Mouse (Mus musculus) hindbrain, postnatal 0 days (tissue): Measurements from ENCODE around the gene Eps8. TPM values are rescaled to one million over a fixed set of nuclear protein-coding genes. Genes with fewer than 3 reads are reported as not detected.

ENCODE experiments used
- ATAC-seq: fragments of 200-750 bp; cut with Nextera tagmentation; 2 replicates; pipeline ENCODE4 v1.8.0; 2017; ENCODE audit warnings: mild to moderate bottlenecking, moderate TSS enrichment, moderate library complexity
- DNase-seq: peaks from one replicate; pipeline ENCODE4 v3.0.0-alpha.2; 2015; ENCODE audit warnings: low spot score
- H3K27ac ChIP-seq: fragments of 300-500 bp; sonication (generic); 2 replicates; pipeline ENCODE4 v1.5.1; 2014; ENCODE audit warnings: mild to moderate bottlenecking
- H3K27me3 ChIP-seq: fragments of 300-500 bp; sonication (generic); 2 replicates; pipeline ENCODE4 v1.6.1; 2014; ENCODE audit warnings: low read length, mixed read lengths; ENCODE audit not compliant: insufficient read depth
- H3K36me3 ChIP-seq: fragments of 300-500 bp; sonication (generic); 2 replicates; pipeline ENCODE4 v1.6.1; 2014; ENCODE audit warnings: low read length, mixed read lengths; ENCODE audit not compliant: insufficient read depth
- H3K4me1 ChIP-seq: fragments of 300-500 bp; sonication (generic); 2 replicates; pipeline ENCODE4 v1.6.1; 2014; ENCODE audit warnings: antibody characterized with exemption, low read length, mixed read lengths; ENCODE audit not compliant: insufficient read depth
- H3K4me2 ChIP-seq: fragments of 300-500 bp; sonication (generic); 2 replicates; pipeline ENCODE4 v1.6.1; 2014; ENCODE audit warnings: low read depth, mild to moderate bottlenecking, low read length, moderate library complexity, mixed read lengths
- H3K4me3 ChIP-seq: fragments of 300-500 bp; sonication (generic); 2 replicates; pipeline ENCODE4 v1.5.1; 2014; ENCODE audit warnings: low read length
- H3K9ac ChIP-seq: fragments of 300-500 bp; sonication (generic); replicated peaks from 2 replicates; pipeline ENCODE4 v1.6.1; 2014; ENCODE audit warnings: mild to moderate bottlenecking, low read length, moderate library complexity, mixed read lengths
- H3K9me3 ChIP-seq: fragments of 300-500 bp; sonication (generic); 2 replicates; pipeline ENCODE4 v1.6.1; 2016; ENCODE audit warnings: low read length, mixed read lengths
- CTCF ChIP-seq: IDR thresholded peaks from 2 replicates; pipeline ENCODE4 v1.5.1; 2016; ENCODE audit warnings: antibody characterized with exemption, control low read depth, low read depth
- WGBS: fragments of 180-500 bp; shearing (Covaris S2); extraction: QIAGEN DNeasy Blood & Tissue Kit; methylation state at CpG from one replicate; pipeline ENCODE4 v1.1.7; 2014; 5-methylcytosine and 5-hydroxymethylcytosine counted together
- polyA plus RNA-seq: library from polyadenylated mRNA; unstranded; fragments of >200 nt; fragmentation: Nextera tagmentation; extraction: Ambion mirVana; gene quantifications from 2 replicates; pipeline ENCODE4 v1.2.1, GENCODE M21; 2015
- total RNA-seq: library from RNA; depleted of rRNA; stranded (reverse); fragments of >200 nt; gene quantifications from 2 replicates; pipeline ENCODE4 v1.2.3, GENCODE M21; 2014; rRNA removed

The Eps8 gene
- total RNA-seq (31.8 and 32.2 TPM in 2 replicates), polyA plus RNA-seq (40.0 and 43.3 TPM in 2 replicates)

GRCm38 (mm10) chr6:137654776-137655175, at the start of gene Eps8:
TSS of gene Eps8 (minus strand) at chr6:137654876.
- ATAC-seq, result no peak
- no peaks in the 10 kb centered on the region for H3K36me3 ChIP-seq

GRCm38 (mm10) chr6:137703431-137703830, 48.8 kb upstream of the Eps8 start:
- Histone ChIP-seq H3K9ac (no peak overlapping the region), H3K4me3 (no peak overlapping the region), H3K4me1 (no peaks in the 10 kb centered on the region), H3K27ac (no peak overlapping the region), H3K9me3 (no peaks in the 10 kb centered on the region), H3K4me2 (no peak overlapping the region), H3K27me3 (no peaks in the 10 kb centered on the region), H3K36me3 (no peaks in the 10 kb centered on the region)
- DNase-seq, result no peak
- no peak for TF ChIP-seq CTCF
- 89% methylated on average over 7 of the region's 7 CpGs for WGBS
- ATAC-seq, result no peak

More at GRCm38 (mm10) chr6:137654776-137655175, at the start of gene Eps8:
- no peak within 1 kb of the TSS for H3K27ac ChIP-seq
- DNase-seq, result no peak
- no peak within 1 kb of the TSS for H3K4me3 ChIP-seq
- H3K27me3 ChIP-seq, result no peaks in the 10 kb centered on the region
- H3K4me1 ChIP-seq, result no peaks in the 10 kb centered on the region
- H3K9ac ChIP-seq, result no peak within 1 kb of the TSS
- WGBS, result 94% methylated on average over 2 of the region's 2 CpGs
- no peak for TF ChIP-seq CTCF
- no peaks in the 10 kb centered on the region for H3K9me3 ChIP-seq
- H3K4me2 ChIP-seq, result no peak within 1 kb of the TSS

GRCm38 (mm10) chr6:137702918-137703317, 48.2 kb upstream of the Eps8 start:
- Histone ChIP-seq H3K4me1 (no peaks in the 10 kb centered on the region), H3K4me3 (no peak overlapping the region), H3K9me3 (no peaks in the 10 kb centered on the region), H3K36me3 (no peaks in the 10 kb centered on the region), H3K27ac (no peak overlapping the region), H3K27me3 (no peaks in the 10 kb centered on the region), H3K9ac (no peak overlapping the region), H3K4me2 (no peak overlapping the region)
- DNase-seq (no peak), ATAC-seq (no peak)
- WGBS, result 89% methylated on average over 4 of the region's 4 CpGs
- TF ChIP-seq CTCF, result no peak

GRCm38 (mm10) chr6:137702186-137702585, 47.5 kb upstream of the Eps8 start:
- H3K9ac ChIP-seq, result no peak overlapping the region
- no peak overlapping the region for H3K4me2 ChIP-seq
- no peaks in the 10 kb centered on the region for H3K4me1 ChIP-seq
- ATAC-seq (no peak), DNase-seq (no peak)
- no peaks in the 10 kb centered on the region for H3K27me3 ChIP-seq
- H3K9me3 ChIP-seq, result no peaks in the 10 kb centered on the region
- no peaks in the 10 kb centered on the region for H3K36me3 ChIP-seq
- 90% methylated on average over 3 of the region's 3 CpGs for WGBS
- TF ChIP-seq CTCF, result no peak
- no peak overlapping the region for H3K4me3 ChIP-seq
- H3K27ac ChIP-seq, result no peak overlapping the region

- Histone ChIP-seq H3K9me3 (no peaks in the 10 kb centered on the region), H3K4me2 (no peak overlapping the region), H3K4me1 (no peaks in the 10 kb centered on the region), H3K27me3 (no peaks in the 10 kb centered on the region), H3K9ac (no peak overlapping the region), H3K27ac (no peak overlapping the region), H3K4me3 (no peak overlapping the region), H3K36me3 (no peaks in the 10 kb centered on the region)
- TF ChIP-seq CTCF, result no peak
- no peak for DNase-seq
- WGBS, result 76% methylated on average over 7 of the region's 7 CpGs
- ATAC-seq, result 0 out of 2 replicates have a peak, but pooled peaks have one; percentile 51
Observed at GRCm38 (mm10) chr6:137699434-137699833, 44.8 kb upstream of the Eps8 start.

GRCm38 (mm10) chr6:137696445-137697204, 41.9 kb upstream of the Eps8 start:
- Histone ChIP-seq H3K9me3 (no peaks in the 10 kb centered on the region), H3K36me3 (no peaks in the 10 kb centered on the region), H3K27me3 (no peaks in the 10 kb centered on the region), H3K9ac (no peak overlapping the region), H3K4me3 (no peak overlapping the region), H3K4me2 (no peak overlapping the region), H3K4me1 (no peaks in the 10 kb centered on the region), H3K27ac (no peak overlapping the region)
- no peak for TF ChIP-seq CTCF
- ATAC-seq, result no peak
- no peak for DNase-seq
- WGBS, result 69% methylated on average over 8 of the region's 8 CpGs

- no peak for ATAC-seq
- WGBS, result 93% methylated on average over 8 of the region's 8 CpGs
- DNase-seq, result no peak
- Histone ChIP-seq H3K4me2 (no peak overlapping the region), H3K4me1 (no peaks in the 10 kb centered on the region), H3K27me3 (no peaks in the 10 kb centered on the region), H3K4me3 (no peak overlapping the region), H3K9me3 (no peaks in the 10 kb centered on the region), H3K36me3 (no peaks in the 10 kb centered on the region), H3K9ac (no peak overlapping the region), H3K27ac (no peak overlapping the region)
- TF ChIP-seq CTCF, result no peak
Observed at GRCm38 (mm10) chr6:137695046-137695445, 40.4 kb upstream of the Eps8 start.
